Mouse (Mus musculus) heart, embryonic 14.5 days (tissue): ENCODE measurements around the gene Lhfpl2. TPM values are rescaled to one million over a fixed set of nuclear protein-coding genes. Genes with fewer than 3 reads are reported as not detected.

Experiments used
- ATAC-seq: fragments of 200-750 bp; cut with Nextera tagmentation; 2 replicates; pipeline ENCODE4 v1.8.0; 2017; ENCODE audit warnings: low read depth, moderate TSS enrichment; ENCODE audit not compliant: insufficient number of reproducible peaks, insufficient read depth, low FRiP score
- H3K27ac ChIP-seq, 2 experiments: fragments of 200-500 bp in 1 of 2; fragments of 300-500 bp in 1 of 2; sonication (generic) in 1 of 2; replicated peaks in 1 of 2; 2 replicates each; pipeline ENCODE4 v1.5.1; 2012 to 2014; ENCODE audit warnings: low read depth in 2 of 2, low read length in 2 of 2, control low read depth in 1 of 2, mild to moderate bottlenecking in 1 of 2, mixed read lengths in 1 of 2; ENCODE audit not compliant: control insufficient read depth in 1 of 2, insufficient read depth in 1 of 2
- H3K27me3 ChIP-seq: fragments of 300-500 bp; sonication (generic); 2 replicates; pipeline ENCODE4 v1.6.1; 2014; ENCODE audit warnings: mild to moderate bottlenecking, low read length, control low read depth; ENCODE audit not compliant: control insufficient read depth, insufficient read depth
- H3K36me3 ChIP-seq: fragments of 300-500 bp; sonication (generic); 2 replicates; pipeline ENCODE4 v1.6.1; 2014; ENCODE audit warnings: mild to moderate bottlenecking, control low read depth, low read length, mixed read lengths; ENCODE audit not compliant: control insufficient read depth, insufficient read depth
- H3K4me1 ChIP-seq, 2 experiments: fragments of 200-500 bp in 1 of 2; fragments of 300-500 bp in 1 of 2; sonication (generic) in 1 of 2; 2 replicates each; pipeline ENCODE4 v1.6.1; 2012 to 2014; ENCODE audit warnings: low read length in 2 of 2, control low read depth in 1 of 2, mixed read lengths in 1 of 2; ENCODE audit not compliant: control insufficient read depth in 2 of 2, insufficient read depth in 2 of 2
- H3K4me2 ChIP-seq: fragments of 300-500 bp; sonication (generic); 2 replicates; pipeline ENCODE4 v1.6.1; 2014; ENCODE audit warnings: mild to moderate bottlenecking, low read length
- H3K4me3 ChIP-seq, 2 experiments: fragments of 200-500 bp in 1 of 2; fragments of 300-500 bp in 1 of 2; sonication (generic) in 1 of 2; 2 replicates each; pipeline ENCODE4 v1.5.1; 2012 to 2014; ENCODE audit warnings: low read length in 2 of 2, mild to moderate bottlenecking in 2 of 2, control low read depth in 1 of 2, low read depth in 1 of 2, moderate library complexity in 1 of 2; ENCODE audit not compliant: control insufficient read depth in 1 of 2, insufficient read depth in 1 of 2
- H3K9ac ChIP-seq: fragments of 300-500 bp; sonication (generic); 2 replicates; pipeline ENCODE4 v1.6.1; 2014; ENCODE audit warnings: mild to moderate bottlenecking, low read length
- H3K9me3 ChIP-seq: fragments of 300-500 bp; sonication (generic); 2 replicates; pipeline ENCODE4 v1.6.1; 2016; ENCODE audit warnings: low read length, control low read depth; ENCODE audit not compliant: control insufficient read depth
- WGBS: fragments of 180-500 bp; shearing (Covaris S2); extraction: QIAGEN DNeasy Blood & Tissue Kit; methylation state at CpG from one replicate; pipeline ENCODE4 v1.1.7; 2014; 5-methylcytosine and 5-hydroxymethylcytosine counted together
- polyA plus RNA-seq: library from polyadenylated mRNA; unstranded; fragments of >200 nt; fragmentation: Nextera tagmentation; extraction: Ambion mirVana; gene quantifications from 2 replicates; pipeline ENCODE4 v1.2.1, GENCODE M21; 2014

Gene Lhfpl2
- polyA plus RNA-seq, 1 experiment from 2014 or later: 21.8 TPM

DNA sequence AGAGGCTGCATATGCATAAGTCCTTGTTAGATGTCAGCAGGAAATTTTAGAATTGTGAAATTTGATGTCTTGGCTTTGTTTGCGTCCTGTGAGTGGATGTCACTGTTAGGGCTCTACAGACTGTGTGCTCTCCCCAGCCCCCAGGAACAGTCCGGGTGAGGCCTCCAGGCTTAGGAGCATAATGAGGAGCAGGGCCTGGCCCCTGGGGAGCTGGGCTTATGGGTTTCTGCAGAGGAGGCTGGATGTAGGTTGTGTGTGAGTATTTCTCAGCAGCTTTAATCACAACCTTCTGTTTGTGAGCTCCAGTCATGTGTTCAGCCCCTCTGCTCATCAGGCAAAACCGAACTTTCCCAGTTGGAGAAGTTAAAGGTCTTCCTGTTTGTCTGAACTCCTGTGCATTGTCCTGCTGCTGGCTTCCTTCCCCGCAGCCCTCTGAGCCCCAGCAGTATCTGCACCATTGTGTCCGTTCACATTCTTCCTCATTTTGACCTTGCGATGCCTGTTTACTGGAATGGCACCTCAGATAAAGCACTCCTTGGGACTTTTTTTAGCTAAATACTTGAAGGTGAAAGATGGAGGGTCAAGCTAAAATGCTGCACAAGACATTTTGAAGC is 101.4 kb downstream of the Lhfpl2 start:
- Histone ChIP-seq H3K27me3 (no peaks in the 10 kb centered on the region), H3K4me1 (peaks cover 11 to 15% of the 10 kb centered on the region in 2 experiments), H3K27ac (peak overlapping the region; percentile 55 to 69), H3K36me3 (no peaks in the 10 kb centered on the region), H3K9ac (no peak overlapping the region), H3K4me2 (no peak overlapping the region), H3K9me3 (no peaks in the 10 kb centered on the region), H3K4me3 (no peak overlapping the region)
- ATAC-seq: no peak
- WGBS: 23% methylated on average over 6 of the region's 6 CpGs

GRCm38 (mm10) chr13:94159478-94160220 is 102.1 kb downstream of the Lhfpl2 start:
- H3K9ac ChIP-seq: no peak overlapping the region
- H3K4me1 ChIP-seq: peaks cover 12 to 15% of the 10 kb centered on the region in 2 experiments
- H3K4me2 ChIP-seq: no peak overlapping the region
- no peaks in the 10 kb centered on the region for H3K9me3 ChIP-seq
- H3K27me3 ChIP-seq: no peaks in the 10 kb centered on the region
- peak overlapping the region in 1 of 2 experiments; percentile 69; a peak in 2 of 4 replicates for H3K27ac ChIP-seq
- no peak for ATAC-seq
- no peak overlapping the region for H3K4me3 ChIP-seq
- no peaks in the 10 kb centered on the region for H3K36me3 ChIP-seq
- 85% methylated on average over 7 of the region's 7 CpGs for whole genome bisulfite sequencing

GRCm38 (mm10) chr13:94164501-94164900 is 106.9 kb downstream of the Lhfpl2 start:
- H3K27me3 ChIP-seq: no peaks in the 10 kb centered on the region
- 65% methylated on average over 6 of the region's 6 CpGs for WGBS

DNA sequence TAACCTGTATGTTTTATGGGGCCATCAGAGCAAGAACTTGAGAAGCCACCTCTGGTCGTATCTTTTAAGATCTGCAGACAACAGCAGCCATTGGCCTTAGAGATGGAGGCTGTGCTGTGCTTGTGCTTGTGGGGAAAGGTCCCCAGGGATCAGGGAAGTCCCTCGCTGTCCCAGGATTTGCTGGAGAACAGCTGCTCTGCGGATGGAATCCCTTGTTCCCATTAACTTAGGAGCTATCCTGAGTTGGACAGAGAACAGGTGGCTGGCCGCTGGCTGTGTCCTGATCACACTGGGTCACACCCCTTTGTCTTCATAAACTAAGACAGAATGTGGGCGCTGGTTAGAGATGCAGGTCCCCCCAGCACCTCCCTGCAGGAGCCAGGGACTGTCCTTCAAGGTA is 110.7 kb downstream of the Lhfpl2 start:
- WGBS: 88% methylated on average over 5 of the region's 5 CpGs
- Histone ChIP-seq H3K4me1 (peaks cover 20 to 21% of the 10 kb centered on the region in 2 experiments), H3K4me2 (no peak overlapping the region), H3K9me3 (no peaks in the 10 kb centered on the region), H3K4me3 (no peak overlapping the region), H3K36me3 (no peaks in the 10 kb centered on the region), H3K9ac (no peak overlapping the region), H3K27ac (no peak overlapping the region), H3K27me3 (no peaks in the 10 kb centered on the region)
- no peak for ATAC-seq

More at GRCm38 (mm10) chr13:94164501-94164900, 106.9 kb downstream of the Lhfpl2 start:
- no peaks in the 10 kb centered on the region for H3K36me3 ChIP-seq
- H3K9ac ChIP-seq: no peak overlapping the region
- no peak overlapping the region for H3K4me3 ChIP-seq
- peaks cover 3 to 10% of the 10 kb centered on the region in 2 experiments; a peak in 3 of 4 replicates for H3K4me1 ChIP-seq
- no peak overlapping the region for H3K4me2 ChIP-seq
- H3K27ac ChIP-seq: no peak overlapping the region
- no peaks in the 10 kb centered on the region for H3K9me3 ChIP-seq
- ATAC-seq: no peak

DNA sequence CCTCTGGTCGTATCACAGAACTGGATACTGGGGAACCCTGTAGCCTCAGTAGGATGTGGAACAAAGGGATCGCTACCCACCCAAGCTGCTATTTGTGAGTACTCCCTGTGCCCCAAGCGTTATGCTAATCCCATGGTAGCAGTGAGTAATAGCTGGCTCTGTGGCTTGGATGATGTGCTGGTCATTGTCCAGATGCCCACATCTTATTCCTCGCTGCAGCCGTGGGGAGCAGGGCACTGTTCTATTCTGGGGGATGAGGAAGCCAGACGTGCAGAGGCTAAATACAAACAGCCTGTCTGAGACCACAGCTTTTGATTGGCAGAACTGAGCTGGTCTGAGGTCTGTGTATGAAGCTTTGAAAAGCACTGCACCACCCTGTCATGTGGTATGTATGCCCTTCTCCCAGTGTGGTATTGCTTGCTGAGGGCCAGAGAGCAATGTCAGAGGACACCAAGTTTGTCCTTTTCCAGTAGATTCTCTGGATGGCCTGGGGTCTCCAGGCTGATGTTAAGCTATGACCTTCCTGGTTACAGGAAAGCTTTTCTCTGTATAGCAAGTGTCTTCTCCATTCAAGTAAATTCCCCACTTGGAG is 111.8 kb downstream of the Lhfpl2 start:
- H3K4me3 ChIP-seq: no peak overlapping the region
- peak overlapping the region; percentile 31; the same call in 1 of the 2 replicates for H3K9ac ChIP-seq
- H3K27ac ChIP-seq: no peak overlapping the region; a peak in 1 of 4 replicates
- no peaks in the 10 kb centered on the region for H3K27me3 ChIP-seq
- WGBS: 47% methylated on average over 6 of the region's 6 CpGs
- no peak for ATAC-seq
- peaks cover 28% of the 10 kb centered on the region in 2 experiments for H3K4me1 ChIP-seq
- H3K4me2 ChIP-seq: no peak overlapping the region
- no peaks in the 10 kb centered on the region for H3K36me3 ChIP-seq
- H3K9me3 ChIP-seq: no peaks in the 10 kb centered on the region

- peaks cover 31 to 40% of the 10 kb centered on the region in 2 experiments for H3K4me1 ChIP-seq
- ATAC-seq: no peak
- H3K9ac ChIP-seq: no peak overlapping the region
- no peak overlapping the region for H3K4me3 ChIP-seq
- H3K4me2 ChIP-seq: no peak overlapping the region
- H3K27me3 ChIP-seq: no peaks in the 10 kb centered on the region
- no peaks in the 10 kb centered on the region for H3K9me3 ChIP-seq
- H3K27ac ChIP-seq: peak overlapping the region in 1 of 2 experiments; percentile 33; a peak in 3 of 4 replicates
- H3K36me3 ChIP-seq: no peaks in the 10 kb centered on the region
- 52% methylated on average over 5 of the region's 5 CpGs for WGBS
Observed at GRCm38 (mm10) chr13:94171612-94172011, 114.0 kb downstream of the Lhfpl2 start.

GRCm38 (mm10) chr13:94172533-94173310 is 115.1 kb downstream of the Lhfpl2 start:
- no peak overlapping the region; a peak in 1 of 4 replicates for H3K27ac ChIP-seq
- no peak for ATAC-seq
- no peaks in the 10 kb centered on the region for H3K9me3 ChIP-seq
- H3K36me3 ChIP-seq: 0 out of 2 replicates have a peak, but pooled peaks cover 8% of the 10 kb centered on the region
- no peaks in the 10 kb centered on the region for H3K27me3 ChIP-seq
- 71% methylated on average over 15 of the region's 15 CpGs for WGBS
- H3K4me3 ChIP-seq: no peak overlapping the region
- no peak overlapping the region for H3K9ac ChIP-seq
- H3K4me1 ChIP-seq: peaks cover 33 to 40% of the 10 kb centered on the region in 2 experiments
- H3K4me2 ChIP-seq: peak overlapping the region; percentile 96
